Mouse (Mus musculus) forebrain, embryonic 16.5 days (tissue): ENCODE measurements around the gene Mad2l2. TPM values are rescaled to one million over a fixed set of nuclear protein-coding genes. Genes with fewer than 3 reads are reported as not detected.

Source experiments
- ATAC-seq: fragments of 200-750 bp; cut with Nextera tagmentation; 2 replicates; pipeline ENCODE4 v1.8.0; 2017; ENCODE audit warnings: mild to moderate bottlenecking, moderate library complexity
- H3K27ac ChIP-seq: fragments of 300-500 bp; sonication (generic); 2 replicates; pipeline ENCODE4 v1.5.1; 2014; ENCODE audit warnings: low read length, control low read depth
- H3K27me3 ChIP-seq: fragments of 300-500 bp; sonication (generic); replicated peaks from 2 replicates; pipeline ENCODE4 v1.6.1; 2014; ENCODE audit warnings: low read length; ENCODE audit not compliant: control insufficient read depth, insufficient read depth
- H3K36me3 ChIP-seq: fragments of 300-500 bp; sonication (generic); 2 replicates; pipeline ENCODE4 v1.6.1; 2014; ENCODE audit not compliant: control insufficient read depth, insufficient read depth
- H3K4me1 ChIP-seq: fragments of 300-500 bp; sonication (generic); replicated peaks from 2 replicates; pipeline ENCODE4 v1.6.1; 2014; ENCODE audit warnings: low read length; ENCODE audit not compliant: control insufficient read depth, insufficient read depth
- H3K4me2 ChIP-seq: fragments of 300-500 bp; sonication (generic); 2 replicates; pipeline ENCODE4 v1.6.1; 2014; ENCODE audit warnings: mild to moderate bottlenecking, low read length, control low read depth
- H3K4me3 ChIP-seq: fragments of 300-500 bp; sonication (generic); replicated peaks from 2 replicates; pipeline ENCODE4 v1.5.1; 2014; ENCODE audit warnings: mild to moderate bottlenecking, low read length, control low read depth
- H3K9ac ChIP-seq: fragments of 300-500 bp; sonication (generic); replicated peaks from 2 replicates; pipeline ENCODE4 v1.6.1; 2014; ENCODE audit warnings: low read depth, low read length, control low read depth
- H3K9me3 ChIP-seq: fragments of 300-500 bp; sonication (generic); 2 replicates; pipeline ENCODE4 v1.6.1; 2016; ENCODE audit warnings: low read length; ENCODE audit not compliant: control insufficient read depth
- WGBS: fragments of 180-500 bp; shearing (Covaris S2); extraction: QIAGEN DNeasy Blood & Tissue Kit; methylation state at CpG from one replicate; pipeline ENCODE4 v1.1.7; 2014; 5-methylcytosine and 5-hydroxymethylcytosine counted together
- polyA plus RNA-seq: library from polyadenylated mRNA; unstranded; fragments of >200 nt; fragmentation: Nextera tagmentation; extraction: Ambion mirVana; gene quantifications from 2 replicates; pipeline ENCODE4 v1.2.1, GENCODE M21; 2015

Mad2l2 gene
- 127 TPM in 2 replicates for polyA plus RNA-seq

- Histone ChIP-seq H3K9me3 (no peaks in the 10 kb centered on the region), H3K4me2 (peak within 1 kb of the TSS; percentile 97), H3K4me3 (peak within 1 kb of the TSS; percentile 87), H3K36me3 (no peaks in the 10 kb centered on the region), H3K9ac (peak within 1 kb of the TSS; percentile 100), H3K27ac (peak within 1 kb of the TSS; percentile 97), H3K4me1 (peaks cover 43% of the 10 kb centered on the region), H3K27me3 (no peaks in the 10 kb centered on the region)
- 1% methylated on average over 18 of the region's 18 CpGs for WGBS
- no peak for ATAC-seq
These were observed at the start of gene Mad2l2 for GRCm38 (mm10) chr4:148130133-148130532. TSS of gene Mad2l2 (plus strand) at chr4:148130384.

GRCm38 (mm10) chr4:148080597-148080973 is 49.6 kb upstream of the Mad2l2 start:
- no peak overlapping the region for H3K27ac ChIP-seq
- WGBS = 84% methylated on average over 1 of the region's 1 CpGs
- H3K9ac ChIP-seq = no peak overlapping the region
- no peak overlapping the region for H3K4me2 ChIP-seq
- H3K4me1 ChIP-seq = peaks cover 7% of the 10 kb centered on the region; the same call in 1 of the 2 replicates
- no peaks in the 10 kb centered on the region for H3K27me3 ChIP-seq
- no peaks in the 10 kb centered on the region for H3K9me3 ChIP-seq
- H3K36me3 ChIP-seq = no peaks in the 10 kb centered on the region
- H3K4me3 ChIP-seq = no peak overlapping the region
- ATAC-seq = no peak

GRCm38 (mm10) chr4:148081201-148081600 is 49.0 kb upstream of the Mad2l2 start:
- Histone ChIP-seq H3K4me1 (peaks cover 7% of the 10 kb centered on the region; the same call in 1 of the 2 replicates), H3K27me3 (no peaks in the 10 kb centered on the region), H3K27ac (no peak overlapping the region), H3K9me3 (no peaks in the 10 kb centered on the region), H3K36me3 (no peaks in the 10 kb centered on the region), H3K4me3 (no peak overlapping the region), H3K4me2 (no peak overlapping the region), H3K9ac (no peak overlapping the region)
- WGBS = 93% methylated on average over 10 of the region's 10 CpGs
- no peak for ATAC-seq

- Histone ChIP-seq H3K27me3 (no peaks in the 10 kb centered on the region), H3K4me2 (no peak overlapping the region), H3K27ac (no peak overlapping the region), H3K4me1 (peaks cover 8% of the 10 kb centered on the region), H3K36me3 (no peaks in the 10 kb centered on the region), H3K9ac (no peak overlapping the region), H3K4me3 (no peak overlapping the region), H3K9me3 (no peaks in the 10 kb centered on the region)
- WGBS = 52% methylated on average over 12 of the region's 12 CpGs
- ATAC-seq = peak; percentile 11; the same call in 1 of the 2 replicates
These were observed 47.7 kb upstream of the Mad2l2 start for GRCm38 (mm10) chr4:148082257-148083044.

- WGBS = 66% methylated on average over 21 of the region's 21 CpGs
These were observed 46.8 kb upstream of the Mad2l2 start for GRCm38 (mm10) chr4:148083176-148083899.

GRCm38 (mm10) chr4:148084261-148084714 is 45.9 kb upstream of the Mad2l2 start:
- Histone ChIP-seq H3K4me3 (no peak overlapping the region), H3K27me3 (no peaks in the 10 kb centered on the region), H3K36me3 (no peaks in the 10 kb centered on the region), H3K9me3 (no peaks in the 10 kb centered on the region), H3K9ac (no peak overlapping the region), H3K27ac (no peak overlapping the region), H3K4me1 (peaks cover 20% of the 10 kb centered on the region), H3K4me2 (no peak overlapping the region)
- ATAC-seq = no peak
- WGBS = 24% methylated on average over 8 of the region's 8 CpGs

More at GRCm38 (mm10) chr4:148083176-148083899, 46.8 kb upstream of the Mad2l2 start:
- no peak overlapping the region for H3K9ac ChIP-seq
- H3K4me3 ChIP-seq = no peak overlapping the region
- H3K4me1 ChIP-seq = peaks cover 16% of the 10 kb centered on the region
- no peaks in the 10 kb centered on the region for H3K36me3 ChIP-seq
- no peak overlapping the region for H3K27ac ChIP-seq
- no peaks in the 10 kb centered on the region for H3K9me3 ChIP-seq
- no peaks in the 10 kb centered on the region for H3K27me3 ChIP-seq
- no peak for ATAC-seq
- H3K4me2 ChIP-seq = no peak overlapping the region

GRCm38 (mm10) chr4:148085131-148085906 is 44.9 kb upstream of the Mad2l2 start:
- no peak overlapping the region for H3K9ac ChIP-seq
- no peak for ATAC-seq
- 45% methylated on average over 10 of the region's 10 CpGs for WGBS
- H3K36me3 ChIP-seq = no peaks in the 10 kb centered on the region
- H3K4me3 ChIP-seq = no peak overlapping the region
- H3K27ac ChIP-seq = no peak overlapping the region
- H3K9me3 ChIP-seq = no peaks in the 10 kb centered on the region
- H3K4me2 ChIP-seq = no peak overlapping the region
- H3K27me3 ChIP-seq = no peaks in the 10 kb centered on the region
- H3K4me1 ChIP-seq = peaks cover 20% of the 10 kb centered on the region

- Histone ChIP-seq H3K4me2 (no peak overlapping the region), H3K4me1 (peaks cover 16% of the 10 kb centered on the region), H3K36me3 (no peaks in the 10 kb centered on the region), H3K4me3 (no peak overlapping the region), H3K27me3 (no peaks in the 10 kb centered on the region), H3K9me3 (no peaks in the 10 kb centered on the region), H3K9ac (no peak overlapping the region), H3K27ac (no peak overlapping the region)
- ATAC-seq = no peak
- 73% methylated on average over 3 of the region's 3 CpGs for WGBS
These were observed 44.3 kb upstream of the Mad2l2 start for GRCm38 (mm10) chr4:148085907-148086305.
